Mouse (Mus musculus): ENCODE measurements around the gene Lpgat1. TPM values are rescaled to one million over a fixed set of nuclear protein-coding genes. Genes with fewer than 3 reads are reported as not detected.

The Lpgat1 gene
- polyA plus RNA-seq, 1 experiment from 2014 or later, result 58.0 TPM

DNA sequence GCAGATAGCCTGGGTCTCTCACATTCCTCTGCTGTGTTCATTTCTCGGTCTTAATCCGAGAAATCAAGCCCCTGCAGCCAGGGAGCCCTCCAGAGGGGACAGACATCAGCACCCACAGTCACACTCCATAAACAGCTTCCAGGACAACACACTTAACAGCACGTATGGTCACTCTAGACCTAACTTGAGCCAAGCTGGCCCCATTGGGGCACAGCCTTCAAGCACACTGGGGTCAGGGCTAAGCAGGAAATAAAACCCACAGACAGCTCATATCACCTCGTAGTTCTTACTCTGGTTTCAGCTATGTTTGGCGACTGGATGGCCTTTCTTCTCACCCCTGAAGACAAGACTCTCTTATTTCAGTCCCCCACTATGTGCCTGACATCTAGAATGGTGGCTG, 87.1 kb downstream of the Lpgat1 start:
- no peak for ATAC-seq (replicated peaks; ENCODE audit: insufficient number of reproducible peaks, low FRiP score, low TSS enrichment)
- Histone ChIP-seq H3K4me2 (no peak overlapping the region), H3K9me3 (replicated peaks; ENCODE audit: control insufficient read depth, low read length) (no peaks in the 10 kb centered on the region), H3K4me3 (ENCODE audit: low read depth, low read length) (no peak overlapping the region), H3K4me1 (ENCODE audit: control insufficient read depth, insufficient read depth, low read length) (peaks cover 5% of the 10 kb centered on the region; the same call in 1 of the 2 replicates), H3K36me3 (ENCODE audit: control insufficient read depth, insufficient read depth, low read length) (no peaks in the 10 kb centered on the region), H3K9ac (ENCODE audit: low read depth, low read length) (no peak overlapping the region), H3K27ac (ENCODE audit: low read depth, low read length) (no peak overlapping the region), H3K27me3 (ENCODE audit: control insufficient read depth, insufficient read depth, low read length) (no peaks in the 10 kb centered on the region)
- WGBS (ENCODE audit: insufficient replicate concordance), result 56% methylated on average over 5 of the region's 5 CpGs

DNA sequence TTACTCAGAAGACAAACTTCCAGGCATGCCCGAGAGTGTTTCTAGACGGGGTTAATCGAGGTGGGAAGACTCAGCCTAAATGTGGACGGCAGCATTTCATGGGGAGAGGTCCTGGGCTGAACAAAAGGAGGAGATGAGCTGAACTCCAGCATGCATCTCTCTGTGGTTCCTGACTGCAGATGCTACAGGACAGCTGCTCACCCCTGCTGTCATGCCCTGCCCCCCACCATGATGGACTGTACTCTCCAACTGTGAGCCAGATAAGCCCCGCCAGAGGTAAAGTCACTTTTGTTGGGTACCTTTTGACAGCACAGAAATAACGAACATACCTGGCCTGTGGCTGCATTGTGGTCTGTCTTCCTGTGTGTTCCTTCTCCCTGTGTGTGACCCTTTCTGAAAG, 88.2 kb downstream of the Lpgat1 start:
- Histone ChIP-seq H3K4me1 (ENCODE audit: control insufficient read depth, insufficient read depth, low read length) (peaks cover 5% of the 10 kb centered on the region; the same call in 1 of the 2 replicates), H3K4me2 (no peak overlapping the region), H3K27me3 (ENCODE audit: control insufficient read depth, insufficient read depth, low read length) (no peaks in the 10 kb centered on the region), H3K4me3 (ENCODE audit: low read depth, low read length) (no peak overlapping the region), H3K9ac (ENCODE audit: low read depth, low read length) (no peak overlapping the region), H3K36me3 (ENCODE audit: control insufficient read depth, insufficient read depth, low read length) (no peaks in the 10 kb centered on the region), H3K9me3 (replicated peaks; ENCODE audit: control insufficient read depth, low read length) (no peaks in the 10 kb centered on the region), H3K27ac (ENCODE audit: low read depth, low read length) (no peak overlapping the region)
- no peak for ATAC-seq (replicated peaks; ENCODE audit: insufficient number of reproducible peaks, low FRiP score, low TSS enrichment)
- WGBS (ENCODE audit: insufficient replicate concordance), result 67% methylated on average over 6 of the region's 6 CpGs

DNA sequence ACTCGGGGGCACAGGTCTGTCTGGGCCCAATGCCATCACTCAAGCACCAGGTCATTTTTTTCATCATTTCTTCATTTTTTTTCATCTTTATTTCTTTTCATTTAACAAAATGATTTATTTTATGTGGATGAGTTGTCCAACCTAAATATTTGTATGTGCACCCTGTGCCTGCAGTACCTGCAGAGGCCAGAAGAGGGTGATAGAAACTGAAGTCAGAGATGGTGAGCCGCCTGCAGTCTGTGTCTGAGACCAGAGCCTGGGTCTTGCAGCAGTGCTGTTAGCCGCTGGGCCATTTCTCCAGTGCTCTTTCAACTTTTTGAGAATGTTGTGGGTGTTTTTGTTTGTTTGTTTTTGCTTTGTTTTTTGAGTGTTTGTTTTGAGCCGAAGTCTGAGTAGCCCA, 89.1 kb downstream of the Lpgat1 start:
- H3K4me1 ChIP-seq (ENCODE audit: control insufficient read depth, insufficient read depth, low read length), result peaks cover 5% of the 10 kb centered on the region; the same call in 1 of the 2 replicates
- 84% methylated on average over 4 of the region's 4 CpGs for whole genome bisulfite sequencing (ENCODE audit: insufficient replicate concordance)

DNA sequence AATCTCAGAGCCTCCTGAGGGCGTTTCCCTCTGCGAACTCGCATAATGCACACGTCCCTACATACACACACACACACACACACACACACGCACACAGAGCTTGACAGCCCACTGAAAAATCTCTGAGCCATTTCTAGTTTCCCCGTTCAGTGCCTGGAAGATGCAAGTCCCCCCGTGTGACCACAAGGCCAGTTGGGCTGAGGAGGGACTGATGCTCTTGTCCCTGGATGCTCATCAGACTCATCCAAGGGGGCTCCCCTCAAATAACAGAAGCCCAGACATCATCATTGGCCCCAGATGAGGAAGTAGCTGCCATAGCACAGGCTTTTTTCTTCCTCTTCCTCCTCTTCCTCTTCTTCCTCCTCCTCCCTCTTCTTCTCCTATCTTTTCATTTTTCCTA, 90.3 kb downstream of the Lpgat1 start:
- Histone ChIP-seq H3K4me1 (ENCODE audit: control insufficient read depth, insufficient read depth, low read length) (peaks cover under 1% of the 10 kb centered on the region; the same call in 1 of the 2 replicates), H3K9me3 (replicated peaks; ENCODE audit: control insufficient read depth, low read length) (no peaks in the 10 kb centered on the region), H3K4me3 (ENCODE audit: low read depth, low read length) (no peak overlapping the region), H3K9ac (ENCODE audit: low read depth, low read length) (no peak overlapping the region), H3K36me3 (ENCODE audit: control insufficient read depth, insufficient read depth, low read length) (no peaks in the 10 kb centered on the region), H3K4me2 (no peak overlapping the region), H3K27me3 (ENCODE audit: control insufficient read depth, insufficient read depth, low read length) (no peaks in the 10 kb centered on the region), H3K27ac (ENCODE audit: low read depth, low read length) (no peak overlapping the region)
- no peak for ATAC-seq (replicated peaks; ENCODE audit: insufficient number of reproducible peaks, low FRiP score, low TSS enrichment)
- WGBS (ENCODE audit: insufficient replicate concordance), result 87% methylated on average over 7 of the region's 7 CpGs

More for the DNA sequence above, 89.1 kb downstream of the Lpgat1 start:
- no peak overlapping the region for H3K4me2 ChIP-seq
- no peak overlapping the region for H3K4me3 ChIP-seq (ENCODE audit: low read depth, low read length)
- H3K36me3 ChIP-seq (ENCODE audit: control insufficient read depth, insufficient read depth, low read length), result no peaks in the 10 kb centered on the region
- no peak overlapping the region for H3K27ac ChIP-seq (ENCODE audit: low read depth, low read length)
- no peaks in the 10 kb centered on the region for H3K9me3 ChIP-seq (replicated peaks; ENCODE audit: control insufficient read depth, low read length)
- no peak overlapping the region for H3K9ac ChIP-seq (ENCODE audit: low read depth, low read length)
- no peaks in the 10 kb centered on the region for H3K27me3 ChIP-seq (ENCODE audit: control insufficient read depth, insufficient read depth, low read length)
- no peak for ATAC-seq (replicated peaks; ENCODE audit: insufficient number of reproducible peaks, low FRiP score, low TSS enrichment)

DNA sequence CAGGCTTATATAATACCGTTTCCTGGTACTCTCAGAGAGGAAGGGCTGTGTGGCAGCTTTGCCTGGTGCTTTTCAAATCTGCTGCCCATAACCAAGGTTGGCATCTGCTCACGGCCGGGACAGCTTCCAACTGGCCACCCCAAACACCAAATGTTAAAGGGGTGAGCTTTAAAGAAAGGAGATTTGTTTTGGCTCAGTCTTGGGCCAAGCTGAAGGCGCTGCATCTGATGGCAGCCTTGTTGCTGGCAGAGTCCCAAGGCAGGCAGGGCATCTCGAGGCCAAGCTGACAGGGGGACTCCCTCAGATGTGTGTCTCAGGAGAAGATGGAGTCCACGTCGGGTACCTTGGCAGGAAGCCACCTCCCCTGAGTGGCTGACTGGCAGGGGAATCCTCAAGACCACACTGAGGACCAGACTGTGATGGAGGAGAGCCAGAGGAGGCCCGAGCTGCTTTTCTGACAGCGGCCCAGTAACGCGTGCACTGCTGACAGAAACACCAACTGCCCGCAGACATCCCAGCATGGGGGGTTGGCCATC, 91.1 kb downstream of the Lpgat1 start:
- Histone ChIP-seq H3K27ac (ENCODE audit: low read depth, low read length) (no peak overlapping the region), H3K27me3 (ENCODE audit: control insufficient read depth, insufficient read depth, low read length) (no peaks in the 10 kb centered on the region), H3K36me3 (ENCODE audit: control insufficient read depth, insufficient read depth, low read length) (no peaks in the 10 kb centered on the region), H3K9ac (ENCODE audit: low read depth, low read length) (no peak overlapping the region), H3K4me2 (no peak overlapping the region), H3K4me3 (ENCODE audit: low read depth, low read length) (no peak overlapping the region), H3K9me3 (replicated peaks; ENCODE audit: control insufficient read depth, low read length) (no peaks in the 10 kb centered on the region), H3K4me1 (ENCODE audit: control insufficient read depth, insufficient read depth, low read length) (no peaks in the 10 kb centered on the region)
- no peak for ATAC-seq (replicated peaks; ENCODE audit: insufficient number of reproducible peaks, low FRiP score, low TSS enrichment)
- WGBS (ENCODE audit: insufficient replicate concordance), result 67% methylated on average over 12 of the region's 12 CpGs

DNA sequence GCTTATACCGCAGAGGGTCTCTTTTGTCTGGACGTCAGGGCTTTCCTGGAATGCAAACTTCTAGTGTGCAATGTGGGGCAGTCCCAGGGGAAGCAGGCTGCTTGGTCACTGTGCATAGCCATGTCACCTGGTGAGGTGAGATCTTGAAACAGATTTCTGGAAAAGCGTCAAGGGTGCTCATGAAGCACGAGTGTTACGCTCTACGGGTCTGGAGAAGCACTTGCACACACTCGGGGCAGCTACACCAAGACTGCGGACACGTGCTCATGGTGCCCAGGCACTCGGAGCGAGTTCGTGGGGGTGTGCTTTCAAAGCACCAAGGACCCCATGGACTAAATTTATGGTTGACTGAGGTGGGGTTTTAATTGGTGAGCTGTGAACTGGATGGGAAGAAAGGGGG, 94.1 kb downstream of the Lpgat1 start:
- Histone ChIP-seq H3K27me3 (ENCODE audit: control insufficient read depth, insufficient read depth, low read length) (no peaks in the 10 kb centered on the region), H3K27ac (ENCODE audit: low read depth, low read length) (no peak overlapping the region), H3K4me3 (ENCODE audit: low read depth, low read length) (no peak overlapping the region), H3K4me1 (ENCODE audit: control insufficient read depth, insufficient read depth, low read length) (no peaks in the 10 kb centered on the region; the same call in 1 of the 2 replicates), H3K36me3 (ENCODE audit: control insufficient read depth, insufficient read depth, low read length) (no peaks in the 10 kb centered on the region), H3K9me3 (replicated peaks; ENCODE audit: control insufficient read depth, low read length) (no peaks in the 10 kb centered on the region), H3K9ac (ENCODE audit: low read depth, low read length) (no peak overlapping the region), H3K4me2 (no peak overlapping the region)
- ATAC-seq (replicated peaks; ENCODE audit: insufficient number of reproducible peaks, low FRiP score, low TSS enrichment), result no peak
- WGBS (ENCODE audit: insufficient replicate concordance), result 81% methylated on average over 12 of the region's 12 CpGs

DNA sequence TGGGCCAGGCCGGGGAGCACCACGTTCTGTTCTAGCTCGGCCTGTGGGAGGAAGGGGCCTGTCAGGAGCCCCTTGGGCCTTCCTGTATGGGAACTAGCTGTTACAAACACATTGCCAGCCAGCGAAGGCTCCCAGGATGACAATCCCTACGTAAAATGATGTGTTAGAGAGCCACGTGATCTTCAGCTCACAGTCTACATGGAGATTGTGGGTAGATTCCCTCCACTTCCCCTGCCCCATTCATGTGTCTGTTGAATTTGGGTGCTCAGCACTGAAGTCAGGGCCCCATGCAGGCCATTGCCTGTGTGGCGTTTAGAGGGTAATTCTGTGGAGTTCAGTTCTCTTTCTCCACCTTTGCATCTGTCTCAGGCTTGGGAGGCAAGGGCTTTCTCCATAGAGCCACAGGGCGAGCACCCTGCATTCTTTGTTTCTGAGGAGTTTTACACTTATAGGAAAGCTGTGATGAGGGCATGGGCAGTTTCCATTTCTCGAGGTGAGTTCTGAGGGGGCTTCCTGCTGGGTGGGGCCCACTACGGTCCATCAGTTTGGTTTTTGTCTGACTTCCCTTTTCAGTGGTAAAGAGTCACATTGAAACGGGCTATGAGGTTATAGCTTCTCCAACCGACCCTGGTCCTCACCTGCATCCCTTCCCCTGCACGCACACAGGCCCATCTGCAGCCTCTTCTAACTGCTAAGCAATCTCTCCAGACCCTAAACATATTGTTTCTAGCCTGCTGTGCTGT, 95.5 kb downstream of the Lpgat1 start:
- Histone ChIP-seq H3K4me1 (ENCODE audit: control insufficient read depth, insufficient read depth, low read length) (no peaks in the 10 kb centered on the region; the same call in 1 of the 2 replicates), H3K27me3 (ENCODE audit: control insufficient read depth, insufficient read depth, low read length) (no peaks in the 10 kb centered on the region), H3K9me3 (replicated peaks; ENCODE audit: control insufficient read depth, low read length) (no peaks in the 10 kb centered on the region), H3K4me3 (ENCODE audit: low read depth, low read length) (no peak overlapping the region), H3K4me2 (no peak overlapping the region), H3K27ac (ENCODE audit: low read depth, low read length) (no peak overlapping the region), H3K36me3 (ENCODE audit: control insufficient read depth, insufficient read depth, low read length) (no peaks in the 10 kb centered on the region), H3K9ac (ENCODE audit: low read depth, low read length) (no peak overlapping the region)
- WGBS (ENCODE audit: insufficient replicate concordance), result 78% methylated on average over 13 of the region's 13 CpGs
- no peak for ATAC-seq (replicated peaks; ENCODE audit: insufficient number of reproducible peaks, low FRiP score, low TSS enrichment)

DNA sequence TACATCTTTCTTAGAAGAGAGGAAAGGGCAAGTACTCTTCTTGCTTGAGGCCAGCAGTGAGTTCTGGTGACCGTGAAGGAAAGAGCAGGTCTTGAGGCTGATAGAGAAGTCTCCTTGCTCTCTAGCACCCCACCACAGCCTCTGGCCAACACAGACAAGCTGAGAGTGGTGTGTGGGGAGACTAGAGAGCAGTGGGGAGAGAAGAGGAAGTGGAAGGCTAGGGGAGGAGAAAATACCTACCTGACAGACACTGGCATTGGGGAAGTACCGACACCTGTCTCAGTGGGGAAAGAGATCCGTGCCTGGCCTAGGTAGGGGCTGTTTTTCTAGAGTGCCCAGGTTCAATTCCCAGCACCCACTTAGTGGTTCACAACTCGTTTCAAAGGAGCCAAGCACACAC, 96.6 kb downstream of the Lpgat1 start:
- no peak for ATAC-seq (replicated peaks; ENCODE audit: insufficient number of reproducible peaks, low FRiP score, low TSS enrichment)
- Histone ChIP-seq H3K27me3 (ENCODE audit: control insufficient read depth, insufficient read depth, low read length) (no peaks in the 10 kb centered on the region), H3K36me3 (ENCODE audit: control insufficient read depth, insufficient read depth, low read length) (no peaks in the 10 kb centered on the region), H3K4me2 (no peak overlapping the region), H3K9ac (ENCODE audit: low read depth, low read length) (no peak overlapping the region), H3K4me3 (ENCODE audit: low read depth, low read length) (no peak overlapping the region), H3K4me1 (ENCODE audit: control insufficient read depth, insufficient read depth, low read length) (no peaks in the 10 kb centered on the region; the same call in 1 of the 2 replicates), H3K9me3 (replicated peaks; ENCODE audit: control insufficient read depth, low read length) (no peaks in the 10 kb centered on the region), H3K27ac (ENCODE audit: low read depth, low read length) (no peak overlapping the region)
- 71% methylated on average over 4 of the region's 4 CpGs for whole genome bisulfite sequencing (ENCODE audit: insufficient replicate concordance)

DNA sequence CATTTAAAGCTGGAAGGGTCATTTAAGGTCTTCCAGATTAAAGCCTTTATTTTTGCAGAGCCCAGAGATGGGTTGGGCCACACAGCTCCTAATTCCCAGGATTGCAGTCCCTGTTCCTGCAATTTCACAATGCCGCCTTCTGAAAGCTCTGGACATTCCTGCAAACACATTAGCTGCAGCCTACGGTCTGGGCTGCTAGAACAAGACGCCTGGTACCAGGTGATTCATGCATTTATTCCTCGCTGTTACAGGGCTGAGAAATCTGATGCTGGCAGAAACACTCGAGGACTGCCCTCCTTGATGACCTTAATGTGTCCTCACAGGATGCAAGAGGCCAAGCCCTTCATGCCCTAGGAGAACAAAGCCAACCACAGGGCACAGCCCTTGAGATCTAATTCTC, 97.3 kb downstream of the Lpgat1 start:
- Histone ChIP-seq H3K4me1 (ENCODE audit: control insufficient read depth, insufficient read depth, low read length) (no peaks in the 10 kb centered on the region; the same call in 1 of the 2 replicates), H3K4me3 (ENCODE audit: low read depth, low read length) (no peak overlapping the region), H3K4me2 (no peak overlapping the region), H3K9ac (ENCODE audit: low read depth, low read length) (no peak overlapping the region), H3K36me3 (ENCODE audit: control insufficient read depth, insufficient read depth, low read length) (no peaks in the 10 kb centered on the region), H3K9me3 (replicated peaks; ENCODE audit: control insufficient read depth, low read length) (no peaks in the 10 kb centered on the region), H3K27ac (ENCODE audit: low read depth, low read length) (no peak overlapping the region), H3K27me3 (ENCODE audit: control insufficient read depth, insufficient read depth, low read length) (no peaks in the 10 kb centered on the region)
- ATAC-seq (replicated peaks; ENCODE audit: insufficient number of reproducible peaks, low FRiP score, low TSS enrichment), result no peak
- WGBS (ENCODE audit: insufficient replicate concordance), result 55% methylated on average over 5 of the region's 5 CpGs
